Mouse (Mus musculus): ENCODE results near the gene Gm21317. TPM values are rescaled to one million over a fixed set of nuclear protein-coding genes. Genes with fewer than 3 reads are reported as not detected.
"Not testable (repeated sequence)": the region's sequence is repeated elsewhere in the genome, so short reads cannot be mapped to it uniquely, and the experiment has no call there.

The Gm21317 gene
- not detected in 2 replicates for polyA plus RNA-seq (2015; fragmentation: Nextera tagmentation; extraction: Ambion mirVana)

DNA sequence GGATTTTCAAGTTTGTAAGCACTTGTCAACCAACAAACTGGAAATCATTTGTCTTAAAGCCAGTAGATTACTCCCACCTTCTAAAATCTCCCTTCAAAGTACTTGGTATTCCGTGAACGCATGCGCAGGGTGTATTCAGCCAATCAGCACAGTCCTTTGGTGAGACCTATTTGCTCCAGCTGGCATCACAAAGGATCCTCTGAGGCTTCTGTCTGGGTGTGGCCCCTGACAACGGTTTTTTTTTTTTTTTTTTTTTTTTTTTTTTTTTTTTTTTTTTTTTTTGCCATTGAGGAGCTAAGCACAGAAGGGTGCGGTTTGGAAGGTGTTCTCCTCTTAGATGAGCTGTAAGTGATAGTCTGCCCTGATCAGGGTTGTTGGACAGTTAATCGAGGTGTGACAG lies at the start of gene Gm21317:
Gm21317 (plus strand) TSS at position 301 of the 400 bp plus-strand sequence.
- H3K4me3 ChIP-seq (replicated peaks; ENCODE audit: low read depth, low read length); H3K9ac ChIP-seq (ENCODE audit: low read depth, low read length); H3K27me3 ChIP-seq (ENCODE audit: insufficient read depth, low read length); H3K27ac ChIP-seq; ATAC-seq (replicated peaks; ENCODE audit: low FRiP score, low read depth); H3K4me2 ChIP-seq (ENCODE audit: low read length); DNase-seq (ENCODE audit: low spot score); H3K9me3 ChIP-seq (replicated peaks; ENCODE audit: low read length); H3K4me1 ChIP-seq (replicated peaks; ENCODE audit: insufficient read depth, low read length); H3K36me3 ChIP-seq (ENCODE audit: insufficient read depth, low read length): not testable (repeated sequence)
- WGBS, result no CpG with 5 or more reads among the region's 6 CpGs

All from kidney, postnatal 0 days (tissue).